Mouse (Mus musculus) inflammation-experienced regulatory T-cells, adult 6 months (primary cell): ENCODE data around the gene Ube2j2. TPM values are rescaled to one million over a fixed set of nuclear protein-coding genes. Genes with fewer than 3 reads are reported as not detected.

Source experiments
- ATAC-seq: one replicate; pipeline ENCODE4 v1.8.0; 2017
- polyA plus RNA-seq, 3 experiments: library from polyadenylated mRNA; unstranded; fragments of 100-300 nt; shearing (Covaris generic); gene quantifications; one replicate each; pipeline ENCODE4 v1.2.1; 2017

Gene Ube2j2
- polyA plus RNA-seq, 3 experiments from 2014 or later: 19.3 to 30.8 (median 29.6) TPM

- no peak for ATAC-seq
These were observed 20.8 kb downstream of the Ube2j2 start for GRCm38 (mm10) chr4:155964396-155964795.

- no peak for ATAC-seq
These were observed 25.5 kb downstream of the Ube2j2 start for GRCm38 (mm10) chr4:155969043-155969653.

- ATAC-seq: no peak
These were observed 26.7 kb downstream of the Ube2j2 start for GRCm38 (mm10) chr4:155970286-155970685.

GRCm38 (mm10) chr4:155972651-155973050 is 29.0 kb downstream of the Ube2j2 start:
- no peak for ATAC-seq

GRCm38 (mm10) chr4:155973239-155973638 is 29.6 kb downstream of the Ube2j2 start:
- no peak for ATAC-seq

- ATAC-seq: no peak
These were observed 37.9 kb downstream of the Ube2j2 start for GRCm38 (mm10) chr4:155981436-155982082.

GRCm38 (mm10) chr4:155983788-155984187 is 40.2 kb downstream of the Ube2j2 start:
- ATAC-seq: no peak

- ATAC-seq: no peak
These were observed 47.7 kb downstream of the Ube2j2 start for GRCm38 (mm10) chr4:155991211-155991907.

GRCm38 (mm10) chr4:155991908-155992230 is 48.2 kb downstream of the Ube2j2 start:
- ATAC-seq: no peak

- ATAC-seq: peak; percentile 79
These were observed 48.7 kb downstream of the Ube2j2 start, which contains the start of the genes B3galt6 and Sdf4 for GRCm38 (mm10) chr4:155992241-155992905. Gene B3galt6 (minus strand): TSS chr4:155992649. Gene Sdf4 (plus strand): TSS chr4:155992872.

- peak; percentile 86 for ATAC-seq
These were observed 49.4 kb downstream of the Ube2j2 start for GRCm38 (mm10) chr4:155992906-155993547.

- no peak for ATAC-seq
These were observed 50.0 kb downstream of the Ube2j2 start for GRCm38 (mm10) chr4:155993606-155994005.

GRCm38 (mm10) chr4:156004109-156004508 is 60.5 kb downstream of the Ube2j2 start:
- ATAC-seq: peak; percentile 89

GRCm38 (mm10) chr4:156008369-156008768 is 64.7 kb downstream of the Ube2j2 start:
- ATAC-seq: peak; percentile 41

Other genes starting within 250 kb of the Ube2j2 start
- 1 to 10 TPM in 1 of 3 experiments, under 1 TPM in 2; 0.16 to 1.6 (median 0.96) TPM for gene Fndc10, start 249.5 kb upstream of the Ube2j2 start, polyA plus RNA-seq
- 100 to 1,000 TPM; 145 to 170 (median 154) TPM for gene Ssu72, start 239.0 kb upstream of the Ube2j2 start, polyA plus RNA-seq
- under 1 TPM; 0.13 to 0.16 (median 0.13) TPM for gene Tmem240, start 209.0 kb upstream of the Ube2j2 start, polyA plus RNA-seq
- 10 to 100 TPM in 2 of 3 experiments, 1 to 10 TPM in 1; 9.8 to 27.2 (median 21.7) TPM for gene Atad3a, start 182.7 kb upstream of the Ube2j2 start, polyA plus RNA-seq
- gene Vwa1, start 169.1 kb upstream of the Ube2j2 start, polyA plus RNA-seq: under 1 TPM in 1 of 3 experiments, not detected in 2; 0.09 TPM
- not detected for gene Tmem88b, start 158.0 kb upstream of the Ube2j2 start, polyA plus RNA-seq
- not detected for gene Ankrd65, start 153.4 kb upstream of the Ube2j2 start, polyA plus RNA-seq
- gene Mrpl20, start 141.0 kb upstream of the Ube2j2 start, polyA plus RNA-seq: 100 to 1,000 TPM; 105 to 200 (median 117) TPM
- 100 to 1,000 TPM in 2 of 3 experiments, 10 to 100 TPM in 1; 83.8 to 128 (median 117) TPM for gene Ccnl2, start 131.3 kb upstream of the Ube2j2 start, polyA plus RNA-seq
- gene Aurkaip1, start 112.6 kb upstream of the Ube2j2 start, polyA plus RNA-seq: 100 to 1,000 TPM; 206 to 219 (median 211) TPM
- 10 to 100 TPM in 2 of 3 experiments, under 1 TPM in 1; 0.69 to 18.3 (median 16.4) TPM for gene Mxra8, start 104.2 kb upstream of the Ube2j2 start, polyA plus RNA-seq
- gene Dvl1, start 96.4 kb upstream of the Ube2j2 start, polyA plus RNA-seq: 1 to 10 TPM; 2.0 to 3.8 (median 3.5) TPM
- gene Tas1r3, start 80.5 kb upstream of the Ube2j2 start, polyA plus RNA-seq: under 1 TPM; 0.16 to 0.40 (median 0.30) TPM
- 10 to 100 TPM; 14.2 to 19.2 (median 19.1) TPM for gene Cptp, start 74.4 kb upstream of the Ube2j2 start, polyA plus RNA-seq
- 10 to 100 TPM; 81.9 to 88.2 (median 86.6) TPM for gene Ints11, start 74.3 kb upstream of the Ube2j2 start, polyA plus RNA-seq
- 10 to 100 TPM; 14.1 to 20.3 (median 15.8) TPM for gene Pusl1, start 52.0 kb upstream of the Ube2j2 start, polyA plus RNA-seq
- gene Acap3, start 52.0 kb upstream of the Ube2j2 start, polyA plus RNA-seq: 1 to 10 TPM; 4.0 to 9.1 (median 5.8) TPM
- 1 to 10 TPM; 3.0 to 6.9 (median 5.6) TPM for gene C1qtnf12, start 18.5 kb downstream of the Ube2j2 start, polyA plus RNA-seq
- gene B3galt6, start 48.8 kb downstream of the Ube2j2 start, polyA plus RNA-seq: 1 to 10 TPM in 1 of 3 experiments, under 1 TPM in 2; 0.63 to 1.0 (median 0.90) TPM
- 100 to 1,000 TPM; 489 to 506 (median 496) TPM for gene Sdf4, start 49.0 kb downstream of the Ube2j2 start, polyA plus RNA-seq
- 100 to 1,000 TPM; 682 to 810 (median 720) TPM for gene Tnfrsf4, start 70.0 kb downstream of the Ube2j2 start, polyA plus RNA-seq
- 100 to 1,000 TPM; 603 to 779 (median 637) TPM for gene Tnfrsf18, start 82.3 kb downstream of the Ube2j2 start, polyA plus RNA-seq
- gene Ttll10, start 115.6 kb downstream of the Ube2j2 start, polyA plus RNA-seq: 1 to 10 TPM in 1 of 3 experiments, under 1 TPM in 2; 0.26 to 1.1 (median 0.55) TPM
- 10 to 100 TPM in 2 of 3 experiments, 1 to 10 TPM in 1; 8.6 to 32.7 (median 20.0) TPM for gene 9430015G10Rik, start 166.2 kb downstream of the Ube2j2 start, polyA plus RNA-seq
- not detected for gene Rnf223, start 186.7 kb downstream of the Ube2j2 start, polyA plus RNA-seq